Mouse (Mus musculus): ENCODE measurements at regions not wholly inside any gene's neighbourhood (a gene's known extent, or its start where the extent isn't known, plus 50 kb on each side); places are given as distances from the start of the nearest gene placed in this dataset.

- no peak overlapping the region for H3K4me3 ChIP-seq (ENCODE audit: insufficient read depth, low read length)
- no peaks in the 10 kb centered on the region for H3K4me1 ChIP-seq (ENCODE audit: control insufficient read depth, insufficient read depth, low read length)
- H3K27ac ChIP-seq (ENCODE audit: insufficient read depth, low read length), result no peak overlapping the region
- TF ChIP-seq CTCF (IDR thresholded peaks at IDR 0.05; ENCODE audit: borderline replicate concordance, insufficient read depth, low read length) (no peak), POLR2A (IDR thresholded peaks at IDR 0.05; ENCODE audit: low read depth, low read length) (no peak)
Measured at GRCm38 (mm10) chr5:74924031-74924533, 120.5 kb downstream of the Chic2 start.

GRCm38 (mm10) chr5:74923337-74923736 is 121.2 kb downstream of the Chic2 start:
- no peak for TF ChIP-seq POLR2A (IDR thresholded peaks at IDR 0.05; ENCODE audit: low read depth, low read length)
- TF ChIP-seq CTCF (IDR thresholded peaks at IDR 0.05; ENCODE audit: borderline replicate concordance, insufficient read depth, low read length), result no peak
- no peaks in the 10 kb centered on the region for H3K4me1 ChIP-seq (ENCODE audit: control insufficient read depth, insufficient read depth, low read length)
- H3K27ac ChIP-seq (ENCODE audit: insufficient read depth, low read length), result no peak overlapping the region
- no peak overlapping the region for H3K4me3 ChIP-seq (ENCODE audit: insufficient read depth, low read length)

- H3K4me3 ChIP-seq (ENCODE audit: insufficient read depth, low read length), result no peak overlapping the region
- TF ChIP-seq CTCF (IDR thresholded peaks at IDR 0.05; ENCODE audit: borderline replicate concordance, insufficient read depth, low read length) (no peak), POLR2A (IDR thresholded peaks at IDR 0.05; ENCODE audit: low read depth, low read length) (no peak)
- no peaks in the 10 kb centered on the region for H3K4me1 ChIP-seq (ENCODE audit: control insufficient read depth, insufficient read depth, low read length)
- no peak overlapping the region for H3K27ac ChIP-seq (ENCODE audit: insufficient read depth, low read length)
Measured at GRCm38 (mm10) chr5:74922881-74923280, 121.7 kb downstream of the Chic2 start.

GRCm38 (mm10) chr5:74920939-74921338 is 123.6 kb downstream of the Chic2 start:
- TF ChIP-seq POLR2A (IDR thresholded peaks at IDR 0.05; ENCODE audit: low read depth, low read length) (no peak), CTCF (IDR thresholded peaks at IDR 0.05; ENCODE audit: borderline replicate concordance, insufficient read depth, low read length) (no peak)
- Histone ChIP-seq H3K27ac (ENCODE audit: insufficient read depth, low read length) (no peak overlapping the region), H3K4me3 (ENCODE audit: insufficient read depth, low read length) (no peak overlapping the region), H3K4me1 (ENCODE audit: control insufficient read depth, insufficient read depth, low read length) (no peaks in the 10 kb centered on the region)

GRCm38 (mm10) chr5:74920490-74920889 is 124.1 kb downstream of the Chic2 start:
- Histone ChIP-seq H3K27ac (ENCODE audit: insufficient read depth, low read length) (no peak overlapping the region), H3K4me1 (ENCODE audit: control insufficient read depth, insufficient read depth, low read length) (no peaks in the 10 kb centered on the region), H3K4me3 (ENCODE audit: insufficient read depth, low read length) (no peak overlapping the region)
- TF ChIP-seq CTCF (IDR thresholded peaks at IDR 0.05; ENCODE audit: borderline replicate concordance, insufficient read depth, low read length) (no peak), POLR2A (IDR thresholded peaks at IDR 0.05; ENCODE audit: low read depth, low read length) (no peak)

GRCm38 (mm10) chr5:74905504-74906061 is 139.0 kb downstream of the Chic2 start:
- no peak overlapping the region for H3K27ac ChIP-seq (ENCODE audit: insufficient read depth, low read length)
- no peak for TF ChIP-seq CTCF (IDR thresholded peaks at IDR 0.05; ENCODE audit: borderline replicate concordance, insufficient read depth, low read length)
- TF ChIP-seq POLR2A (IDR thresholded peaks at IDR 0.05; ENCODE audit: low read depth, low read length), result no peak
- no peaks in the 10 kb centered on the region; the same call in 1 of the 2 replicates for H3K4me1 ChIP-seq (ENCODE audit: control insufficient read depth, insufficient read depth, low read length)
- H3K4me3 ChIP-seq (ENCODE audit: insufficient read depth, low read length), result no peak overlapping the region

- no peak overlapping the region for H3K4me3 ChIP-seq (ENCODE audit: insufficient read depth, low read length)
- no peaks in the 10 kb centered on the region; the same call in 1 of the 2 replicates for H3K4me1 ChIP-seq (ENCODE audit: control insufficient read depth, insufficient read depth, low read length)
- no peak for TF ChIP-seq POLR2A (IDR thresholded peaks at IDR 0.05; ENCODE audit: low read depth, low read length)
- TF ChIP-seq CTCF (IDR thresholded peaks at IDR 0.05; ENCODE audit: borderline replicate concordance, insufficient read depth, low read length), result no peak
- no peak overlapping the region for H3K27ac ChIP-seq (ENCODE audit: insufficient read depth, low read length)
Measured at GRCm38 (mm10) chr5:74904927-74905503, 139.6 kb downstream of the Chic2 start.

GRCm38 (mm10) chr5:74904327-74904726 is 140.2 kb downstream of the Chic2 start:
- Histone ChIP-seq H3K4me3 (ENCODE audit: insufficient read depth, low read length) (no peak overlapping the region), H3K4me1 (ENCODE audit: control insufficient read depth, insufficient read depth, low read length) (no peaks in the 10 kb centered on the region; the same call in 1 of the 2 replicates), H3K27ac (ENCODE audit: insufficient read depth, low read length) (no peak overlapping the region)
- TF ChIP-seq POLR2A (IDR thresholded peaks at IDR 0.05; ENCODE audit: low read depth, low read length), result no peak
- no peak for TF ChIP-seq CTCF (IDR thresholded peaks at IDR 0.05; ENCODE audit: borderline replicate concordance, insufficient read depth, low read length)

GRCm38 (mm10) chr5:74903711-74904110 is 140.9 kb downstream of the Chic2 start:
- Histone ChIP-seq H3K4me1 (ENCODE audit: control insufficient read depth, insufficient read depth, low read length) (no peaks in the 10 kb centered on the region; the same call in 1 of the 2 replicates), H3K27ac (ENCODE audit: insufficient read depth, low read length) (no peak overlapping the region), H3K4me3 (ENCODE audit: insufficient read depth, low read length) (no peak overlapping the region)
- no peak for TF ChIP-seq POLR2A (IDR thresholded peaks at IDR 0.05; ENCODE audit: low read depth, low read length)
- TF ChIP-seq CTCF (IDR thresholded peaks at IDR 0.05; ENCODE audit: borderline replicate concordance, insufficient read depth, low read length), result no peak

- Histone ChIP-seq H3K4me1 (ENCODE audit: control insufficient read depth, insufficient read depth, low read length) (peaks cover 6% of the 10 kb centered on the region), H3K27ac (ENCODE audit: insufficient read depth, low read length) (peak overlapping the region; percentile 84), H3K4me3 (ENCODE audit: insufficient read depth, low read length) (no peak overlapping the region)
- TF ChIP-seq POLR2A (IDR thresholded peaks at IDR 0.05; ENCODE audit: low read depth, low read length) (no peak), CTCF (IDR thresholded peaks at IDR 0.05; ENCODE audit: borderline replicate concordance, insufficient read depth, low read length) (no peak)
Measured at GRCm38 (mm10) chr5:74897133-74897532, 147.4 kb downstream of the Chic2 start.

All from embryonic fibroblast, embryonic 13.5 days (primary cell).